Mouse (Mus musculus) liver, postnatal 0 days (tissue): ENCODE data around the gene Itgam. TPM values are rescaled to one million over a fixed set of nuclear protein-coding genes. Genes with fewer than 3 reads are reported as not detected.

Source experiments
- ATAC-seq: fragments of 200-750 bp; cut with Nextera tagmentation; 2 replicates; pipeline ENCODE4 v1.8.0; 2017; ENCODE audit warnings: mild to moderate bottlenecking, moderate library complexity
- DNase-seq: peaks from one replicate; pipeline ENCODE4 v3.0.0-alpha.2; 2016
- H3K27ac ChIP-seq: fragments of 300-500 bp; sonication (generic); 2 replicates; pipeline ENCODE4 v1.5.1; 2014; ENCODE audit warnings: antibody characterized with exemption, moderate library complexity, mild to moderate bottlenecking, low read depth
- H3K27me3 ChIP-seq: fragments of 300-500 bp; sonication (generic); 2 replicates; pipeline ENCODE4 v1.6.1; 2014; ENCODE audit warnings: low read length, control low read depth, mixed read lengths; ENCODE audit not compliant: insufficient read depth
- H3K36me3 ChIP-seq: fragments of 300-500 bp; sonication (generic); replicated peaks from 2 replicates; pipeline ENCODE4 v1.6.1; 2014; ENCODE audit warnings: mild to moderate bottlenecking, control low read depth, low read length, moderate library complexity, mixed read lengths; ENCODE audit not compliant: insufficient read depth
- H3K4me1 ChIP-seq: fragments of 300-500 bp; sonication (generic); 2 replicates; pipeline ENCODE4 v1.6.1; 2014; ENCODE audit warnings: antibody characterized with exemption, mild to moderate bottlenecking, control low read depth; ENCODE audit not compliant: insufficient read depth
- H3K4me2 ChIP-seq: fragments of 300-500 bp; sonication (generic); 2 replicates; pipeline ENCODE4 v1.6.1; 2014; ENCODE audit warnings: low read depth, mild to moderate bottlenecking, low read length, moderate library complexity, mixed read lengths
- H3K4me3 ChIP-seq: fragments of 300-500 bp; sonication (generic); 2 replicates; pipeline ENCODE4 v1.5.1; 2014; ENCODE audit warnings: low read depth, low read length
- H3K9ac ChIP-seq: fragments of 300-500 bp; sonication (generic); replicated peaks from 2 replicates; pipeline ENCODE4 v1.6.1; 2014; ENCODE audit warnings: mild to moderate bottlenecking, moderate library complexity
- H3K9me3 ChIP-seq: fragments of 300-500 bp; sonication (generic); 2 replicates; pipeline ENCODE4 v1.6.1; 2016; ENCODE audit warnings: mild to moderate bottlenecking, control low read depth, low read length, mixed read lengths
- CTCF ChIP-seq: sonication (generic); IDR thresholded peaks from 2 replicates; pipeline ENCODE4 v1.5.1; 2016; ENCODE audit warnings: antibody characterized with exemption, low read depth
- EP300 ChIP-seq: IDR thresholded peaks from 2 replicates; pipeline ENCODE4 v1.6.1; 2016; ENCODE audit warnings: antibody characterized with exemption, low read depth, mild to moderate bottlenecking
- WGBS: fragments of 180-500 bp; shearing (Covaris S2); extraction: QIAGEN DNeasy Blood & Tissue Kit; methylation state at CpG from one replicate; pipeline ENCODE4 v1.1.7; 2014; ENCODE audit not compliant: insufficient replicate concordance; 5-methylcytosine and 5-hydroxymethylcytosine counted together
- polyA plus RNA-seq: library from polyadenylated mRNA; unstranded; fragments of >200 nt; fragmentation: Nextera tagmentation; extraction: Ambion mirVana; gene quantifications from 2 replicates; pipeline ENCODE4 v1.2.1, GENCODE M21; 2015

Gene Itgam
- polyA plus RNA-seq, 1 experiment from 2014 or later: 6.1 TPM

DNA sequence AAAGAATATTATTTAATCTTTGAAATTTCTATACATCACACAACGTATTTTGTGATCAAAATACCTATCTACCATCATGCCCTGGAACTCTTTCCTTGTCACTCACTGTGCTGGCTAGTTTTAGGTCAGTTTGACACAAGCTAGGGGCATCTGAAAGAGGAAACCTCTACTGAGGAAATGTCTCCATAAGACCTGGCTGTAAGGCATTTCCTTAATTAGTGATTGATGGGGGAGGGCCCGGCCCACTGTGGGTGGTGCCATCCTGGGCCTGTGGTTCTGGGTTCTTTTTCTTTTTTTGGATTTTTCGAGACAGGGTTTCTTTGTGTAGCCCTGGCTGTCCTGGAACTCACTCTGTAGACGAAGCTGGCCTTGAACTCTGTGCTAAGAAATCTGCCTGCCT is 3.3 kb upstream of the Itgam start:
- 57% methylated on average over 4 of the region's 4 CpGs for WGBS

DNA sequence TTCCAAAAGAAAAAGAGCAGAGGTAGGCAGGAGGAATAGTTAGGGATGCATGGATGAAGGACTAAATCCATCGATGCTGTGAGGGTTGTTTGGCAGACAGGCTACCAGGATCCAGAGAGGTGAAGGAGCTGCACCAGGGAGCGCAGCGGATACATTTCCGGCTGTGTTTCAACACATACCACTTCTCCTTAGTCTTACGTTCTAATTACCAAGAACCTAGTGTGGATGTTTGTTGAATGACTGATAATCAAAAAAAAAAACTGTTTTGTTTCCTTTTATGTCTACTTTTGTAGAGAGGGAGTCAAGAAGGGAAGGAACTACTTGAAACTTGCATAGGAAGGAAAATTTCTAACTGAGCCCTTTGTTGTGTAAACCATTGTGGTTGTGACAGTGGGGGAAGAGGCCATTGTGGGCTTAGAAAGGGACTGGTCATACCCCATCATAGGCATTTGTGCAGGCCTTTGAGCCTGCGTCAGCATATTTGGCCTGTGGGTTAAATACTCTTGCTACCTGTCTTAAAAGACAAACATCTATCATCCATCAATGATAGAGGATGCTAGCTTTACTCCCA is 856 bp downstream of the Itgam start:
- peaks cover 3% of the 10 kb centered on the region; the same call in 1 of the 2 replicates for H3K4me1 ChIP-seq

More for the DNA sequence above, 3.3 kb upstream of the Itgam start:
- TF ChIP-seq EP300: no peak
- no peak for TF ChIP-seq CTCF
- Histone ChIP-seq H3K4me1 (peaks cover 16% of the 10 kb centered on the region; the same call in 1 of the 2 replicates), H3K4me3 (no peak overlapping the region), H3K4me2 (no peak overlapping the region), H3K36me3 (no peaks in the 10 kb centered on the region), H3K27ac (no peak overlapping the region; the same call in 1 of the 2 replicates), H3K9me3 (no peaks in the 10 kb centered on the region), H3K27me3 (no peaks in the 10 kb centered on the region), H3K9ac (no peak overlapping the region)
- ATAC-seq: peak; percentile 35; the same call in 1 of the 2 replicates
- no peak for DNase-seq

DNA sequence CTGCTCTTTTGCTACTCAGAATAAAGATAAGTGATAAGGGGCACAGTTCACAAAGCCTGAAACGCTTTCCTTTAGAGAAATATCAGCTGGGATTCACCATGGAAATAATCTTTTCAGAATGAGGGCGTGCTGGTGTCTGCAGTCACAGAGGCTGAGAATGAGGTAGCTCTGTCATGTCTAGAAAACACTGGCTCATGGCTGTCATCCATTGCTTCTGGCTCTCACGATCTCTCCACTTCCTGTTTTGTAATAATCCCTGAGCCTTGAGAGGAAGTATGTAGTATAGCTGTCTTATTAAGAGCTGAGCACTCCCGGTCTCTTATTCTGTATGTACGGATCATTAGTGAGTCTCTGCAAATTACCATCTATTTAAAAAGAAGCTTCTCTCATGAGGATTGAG is 3.1 kb downstream of the Itgam start:
- 0 out of 2 replicates have a peak overlapping the region, but pooled peaks have one; percentile 48 for H3K4me2 ChIP-seq
- H3K4me3 ChIP-seq: no peak overlapping the region
- H3K9me3 ChIP-seq: no peaks in the 10 kb centered on the region
- TF ChIP-seq CTCF: no peak
- no peak for TF ChIP-seq EP300
- ATAC-seq (no peak), DNase-seq (no peak)
- H3K27ac ChIP-seq: no peak overlapping the region
- H3K36me3 ChIP-seq: no peaks in the 10 kb centered on the region
- no peak overlapping the region for H3K9ac ChIP-seq
- 38% methylated on average over 5 of the region's 5 CpGs for WGBS
- no peaks in the 10 kb centered on the region for H3K4me1 ChIP-seq
- H3K27me3 ChIP-seq: no peaks in the 10 kb centered on the region

More for the DNA sequence above, 856 bp downstream of the Itgam start:
- H3K4me2 ChIP-seq: peak overlapping the region; percentile 50
- H3K9ac ChIP-seq: no peak overlapping the region
- H3K27ac ChIP-seq: peak overlapping the region; percentile 70
- no peaks in the 10 kb centered on the region for H3K9me3 ChIP-seq
- H3K4me3 ChIP-seq: peak overlapping the region; percentile 27
- no peaks in the 10 kb centered on the region for H3K27me3 ChIP-seq
- WGBS: 61% methylated on average over 6 of the region's 6 CpGs
- no peak for TF ChIP-seq EP300
- TF ChIP-seq CTCF: no peak
- ATAC-seq: peak; percentile 29; the same call in 1 of the 2 replicates
- H3K36me3 ChIP-seq: no peaks in the 10 kb centered on the region
- DNase-seq: no peak

DNA sequence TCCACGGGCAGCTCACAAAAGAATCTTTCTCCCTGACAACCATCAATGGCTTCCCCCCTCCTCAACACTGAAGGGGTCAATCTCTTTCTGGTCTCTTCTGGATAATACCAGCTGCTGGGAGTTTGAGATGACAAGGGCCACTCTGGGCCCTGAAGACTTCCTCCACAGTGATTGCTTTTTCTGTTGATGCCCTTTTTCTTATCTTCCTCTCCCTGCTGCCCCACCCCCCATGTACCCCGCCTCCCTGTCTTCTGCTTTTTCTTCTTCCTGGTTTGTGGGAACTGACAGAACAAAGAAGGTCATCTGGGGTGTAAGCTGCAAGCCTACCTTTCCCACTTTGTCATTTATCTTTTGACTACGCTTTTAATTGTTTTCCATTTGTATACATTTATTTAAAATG is 5.4 kb downstream of the Itgam start:
- WGBS: 38% methylated on average over 3 of the region's 3 CpGs
- no peak for TF ChIP-seq EP300
- no peak for TF ChIP-seq CTCF

DNA sequence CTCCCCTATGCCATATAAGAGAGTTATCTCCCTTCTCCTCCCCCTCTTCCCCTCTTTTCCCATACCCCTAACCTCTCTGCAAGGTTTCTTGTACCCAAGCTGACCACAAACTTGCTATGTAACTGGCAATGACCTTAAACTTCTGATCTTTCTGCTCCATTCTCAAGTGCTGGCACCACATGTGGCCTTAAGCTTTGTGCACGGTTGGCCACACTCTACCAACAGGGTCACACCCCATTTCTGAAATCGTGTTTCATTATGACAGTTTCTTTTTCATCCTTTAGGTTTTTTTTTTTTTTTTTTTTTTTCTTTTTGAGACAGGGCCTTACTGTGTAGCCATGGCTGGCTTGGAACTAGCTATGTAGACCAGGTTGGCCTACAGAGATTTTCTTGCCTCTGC is 7.4 kb downstream of the Itgam start:
- no peak for TF ChIP-seq CTCF
- no peak for TF ChIP-seq EP300
- no peak overlapping the region for H3K4me2 ChIP-seq
- H3K27me3 ChIP-seq: no peaks in the 10 kb centered on the region
- H3K4me1 ChIP-seq: no peaks in the 10 kb centered on the region
- DNase-seq (no peak), ATAC-seq (no peak)
- H3K9me3 ChIP-seq: no peaks in the 10 kb centered on the region
- H3K9ac ChIP-seq: no peak overlapping the region
- no peak overlapping the region for H3K27ac ChIP-seq
- H3K4me3 ChIP-seq: no peak overlapping the region
- 58% methylated on average over 2 of the region's 2 CpGs for WGBS
- no peaks in the 10 kb centered on the region for H3K36me3 ChIP-seq

More for the DNA sequence above, 5.4 kb downstream of the Itgam start:
- ATAC-seq (no peak), DNase-seq (peak; percentile 53)
- no peaks in the 10 kb centered on the region for H3K27me3 ChIP-seq
- H3K9ac ChIP-seq: no peak overlapping the region
- H3K27ac ChIP-seq: 0 out of 2 replicates have a peak overlapping the region, but pooled peaks have one; percentile 19
- H3K4me2 ChIP-seq: no peak overlapping the region
- no peak overlapping the region for H3K4me3 ChIP-seq
- H3K9me3 ChIP-seq: no peaks in the 10 kb centered on the region
- H3K36me3 ChIP-seq: no peaks in the 10 kb centered on the region
- H3K4me1 ChIP-seq: no peaks in the 10 kb centered on the region

DNA sequence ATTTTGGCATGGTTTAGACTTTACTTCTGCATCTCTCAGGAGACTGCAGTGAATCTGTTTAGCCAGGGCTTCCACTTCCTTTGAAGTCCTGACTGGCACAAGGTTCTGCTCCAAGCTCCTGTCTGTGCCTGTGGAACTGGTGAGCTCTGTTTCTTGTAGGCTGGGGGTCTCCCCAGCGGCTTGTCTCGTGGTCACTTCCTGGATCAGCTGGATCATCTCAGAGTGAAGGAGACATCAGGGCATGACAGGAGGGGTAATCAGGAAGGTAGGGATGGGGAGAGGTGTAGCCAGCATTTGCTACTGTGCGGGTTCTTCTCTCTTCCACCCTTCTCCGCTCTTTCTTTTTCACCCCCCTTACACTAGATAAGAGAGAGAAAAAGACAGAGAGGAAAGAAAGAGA is 9.4 kb downstream of the Itgam start:
- H3K4me1 ChIP-seq: no peaks in the 10 kb centered on the region

More for the DNA sequence above, 9.4 kb downstream of the Itgam start:
- ATAC-seq (no peak), DNase-seq (no peak)
- TF ChIP-seq CTCF: no peak
- no peak for TF ChIP-seq EP300
- H3K4me2 ChIP-seq: no peak overlapping the region
- WGBS: 73% methylated on average over 4 of the region's 4 CpGs
- H3K27me3 ChIP-seq: no peaks in the 10 kb centered on the region
- no peaks in the 10 kb centered on the region for H3K36me3 ChIP-seq
- no peak overlapping the region for H3K9ac ChIP-seq
- no peak overlapping the region for H3K27ac ChIP-seq
- H3K4me3 ChIP-seq: no peak overlapping the region
- H3K9me3 ChIP-seq: no peaks in the 10 kb centered on the region
